Mouse (Mus musculus) lung, postnatal 0 days (tissue): ENCODE data around the gene Ano3. TPM values are rescaled to one million over a fixed set of nuclear protein-coding genes. Genes with fewer than 3 reads are reported as not detected.

Experiments
- ATAC-seq: fragments of 200-750 bp; cut with Nextera tagmentation; 2 replicates; pipeline ENCODE4 v1.8.0; 2017; ENCODE audit warnings: moderate library complexity
- DNase-seq: peaks from one replicate; pipeline ENCODE4 v3.0.0-alpha.2; 2016; ENCODE audit warnings: low spot score
- H3K27ac ChIP-seq: fragments of 300-500 bp; sonication (generic); 2 replicates; pipeline ENCODE4 v1.5.1; 2014; ENCODE audit warnings: antibody characterized with exemption, mild to moderate bottlenecking, low read length, mixed read lengths
- H3K27me3 ChIP-seq: fragments of 300-500 bp; sonication (generic); replicated peaks from 2 replicates; pipeline ENCODE4 v1.6.1; 2014; ENCODE audit warnings: low read length, mixed read lengths; ENCODE audit not compliant: insufficient read depth
- H3K36me3 ChIP-seq: fragments of 300-500 bp; sonication (generic); 2 replicates; pipeline ENCODE4 v1.6.1; 2014; ENCODE audit warnings: low read length, mixed read lengths; ENCODE audit not compliant: insufficient read depth
- H3K4me1 ChIP-seq: fragments of 300-500 bp; sonication (generic); 2 replicates; pipeline ENCODE4 v1.6.1; 2014; ENCODE audit warnings: antibody characterized with exemption, low read depth, low read length, mixed read lengths; ENCODE audit not compliant: insufficient read depth
- H3K4me2 ChIP-seq: fragments of 300-500 bp; sonication (generic); replicated peaks from 2 replicates; pipeline ENCODE4 v1.6.1; 2014; ENCODE audit warnings: low read depth, mild to moderate bottlenecking, low read length, moderate library complexity, mixed read lengths
- H3K4me3 ChIP-seq: fragments of 300-500 bp; sonication (generic); 2 replicates; pipeline ENCODE4 v1.5.1; 2014; ENCODE audit warnings: low read depth, low read length
- H3K9ac ChIP-seq: fragments of 300-500 bp; sonication (generic); replicated peaks from 2 replicates; pipeline ENCODE4 v1.6.1; 2014; ENCODE audit warnings: low read depth, mild to moderate bottlenecking
- H3K9me3 ChIP-seq: fragments of 300-500 bp; sonication (generic); 2 replicates; pipeline ENCODE4 v1.6.1; 2016; ENCODE audit warnings: low read length, mixed read lengths
- CTCF ChIP-seq: IDR thresholded peaks from 2 replicates; pipeline ENCODE4 v1.5.1; 2016; ENCODE audit warnings: antibody characterized with exemption, mild to moderate bottlenecking
- EP300 ChIP-seq: IDR thresholded peaks from 2 replicates; pipeline ENCODE4 v1.6.1; 2016; ENCODE audit warnings: antibody characterized with exemption, mild to moderate bottlenecking, control low read depth
- WGBS: fragments of 180-500 bp; shearing (Covaris S2); extraction: QIAGEN DNeasy Blood & Tissue Kit; methylation state at CpG from one replicate; pipeline ENCODE4 v1.1.7; 2014; 5-methylcytosine and 5-hydroxymethylcytosine counted together
- polyA plus RNA-seq: library from polyadenylated mRNA; unstranded; fragments of >200 nt; fragmentation: Nextera tagmentation; extraction: Ambion mirVana; gene quantifications from 2 replicates; pipeline ENCODE4 v1.2.1, GENCODE M21; 2015

Gene Ano3
- polyA plus RNA-seq, 1 experiment from 2014 or later = 0.06 TPM

DNA sequence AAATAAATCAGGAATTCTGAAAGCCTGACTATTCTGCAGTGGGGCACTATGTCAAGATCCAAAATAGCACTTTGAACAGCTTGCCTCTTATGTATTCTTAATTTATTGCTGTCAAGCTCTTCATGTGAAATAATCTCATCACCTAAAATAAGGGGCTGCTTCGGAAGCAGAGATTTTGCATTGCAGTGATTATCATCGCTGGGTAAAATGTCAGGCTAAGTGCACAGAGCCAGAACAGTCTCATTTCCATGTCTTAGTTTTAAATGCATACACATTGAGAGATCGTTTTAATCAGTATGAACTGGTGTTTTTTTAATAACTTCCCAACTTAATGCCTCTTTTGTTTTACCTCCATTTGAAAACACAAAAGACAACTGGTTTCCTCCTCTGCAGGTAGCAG lies 163.3 kb downstream of the Ano3 start:
- DNase-seq = no peak
- TF ChIP-seq CTCF = no peak
- no peak overlapping the region for H3K9ac ChIP-seq
- no peak overlapping the region for H3K4me3 ChIP-seq
- no peak for ATAC-seq
- H3K27me3 ChIP-seq = no peaks in the 10 kb centered on the region
- no peaks in the 10 kb centered on the region for H3K4me1 ChIP-seq
- no peaks in the 10 kb centered on the region for H3K36me3 ChIP-seq
- H3K9me3 ChIP-seq = no peaks in the 10 kb centered on the region
- H3K27ac ChIP-seq = no peak overlapping the region
- H3K4me2 ChIP-seq = no peak overlapping the region
- 78% methylated on average over 3 of the region's 3 CpGs for WGBS

GRCm38 (mm10) chr2:110759434-110759833 lies 191.3 kb downstream of the Ano3 start:
- no peak for ATAC-seq
- 78% methylated on average over 2 of the region's 2 CpGs for WGBS

DNA sequence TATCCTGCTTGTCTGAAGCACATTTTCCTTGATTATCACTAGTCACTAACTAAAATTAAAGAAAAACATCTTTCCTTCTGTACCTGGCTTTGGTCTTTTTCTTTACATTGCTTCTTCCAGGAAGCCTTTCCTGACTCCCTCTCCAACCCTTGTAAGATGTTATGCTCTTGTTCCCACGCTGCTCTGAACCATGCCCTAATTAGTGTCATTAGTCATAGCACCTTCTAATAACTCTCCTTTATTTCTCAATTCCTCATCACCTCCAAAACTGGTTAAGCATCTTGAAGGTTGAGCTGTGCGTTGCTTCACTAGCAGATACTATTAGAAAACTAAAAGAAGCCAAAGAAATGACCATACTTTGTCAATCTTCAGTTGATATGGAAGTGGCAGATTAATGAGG lies 193.2 kb downstream of the Ano3 start:
- no peak overlapping the region for H3K27ac ChIP-seq
- H3K4me3 ChIP-seq = no peak overlapping the region
- H3K27me3 ChIP-seq = no peaks in the 10 kb centered on the region
- no peak for DNase-seq
- no peaks in the 10 kb centered on the region for H3K4me1 ChIP-seq
- no peaks in the 10 kb centered on the region for H3K36me3 ChIP-seq
- no peak for ATAC-seq
- no peak overlapping the region for H3K4me2 ChIP-seq
- TF ChIP-seq EP300 = no peak
- no peak for TF ChIP-seq CTCF
- H3K9ac ChIP-seq = no peak overlapping the region
- WGBS = 70% methylated on average over 2 of the region's 2 CpGs
- H3K9me3 ChIP-seq = no peaks in the 10 kb centered on the region

More at GRCm38 (mm10) chr2:110759434-110759833, 191.3 kb downstream of the Ano3 start:
- no peaks in the 10 kb centered on the region for H3K36me3 ChIP-seq
- no peaks in the 10 kb centered on the region for H3K9me3 ChIP-seq
- TF ChIP-seq CTCF = no peak
- no peak for TF ChIP-seq EP300
- no peak for DNase-seq
- H3K9ac ChIP-seq = no peak overlapping the region
- no peaks in the 10 kb centered on the region for H3K4me1 ChIP-seq
- H3K27ac ChIP-seq = no peak overlapping the region
- no peak overlapping the region for H3K4me2 ChIP-seq
- H3K4me3 ChIP-seq = no peak overlapping the region
- no peaks in the 10 kb centered on the region for H3K27me3 ChIP-seq

- H3K4me2 ChIP-seq = no peak overlapping the region
- H3K4me3 ChIP-seq = no peak overlapping the region
- no peak overlapping the region for H3K27ac ChIP-seq
- WGBS = 46% methylated on average over 1 of the region's 1 CpGs
- DNase-seq = no peak
- H3K4me1 ChIP-seq = no peaks in the 10 kb centered on the region
- TF ChIP-seq EP300 (no peak), CTCF (no peak)
- no peaks in the 10 kb centered on the region for H3K27me3 ChIP-seq
- no peaks in the 10 kb centered on the region for H3K36me3 ChIP-seq
- no peak overlapping the region for H3K9ac ChIP-seq
- H3K9me3 ChIP-seq = no peaks in the 10 kb centered on the region
- ATAC-seq = no peak
These were observed 210.2 kb downstream of the Ano3 start for GRCm38 (mm10) chr2:110740493-110740892.

DNA sequence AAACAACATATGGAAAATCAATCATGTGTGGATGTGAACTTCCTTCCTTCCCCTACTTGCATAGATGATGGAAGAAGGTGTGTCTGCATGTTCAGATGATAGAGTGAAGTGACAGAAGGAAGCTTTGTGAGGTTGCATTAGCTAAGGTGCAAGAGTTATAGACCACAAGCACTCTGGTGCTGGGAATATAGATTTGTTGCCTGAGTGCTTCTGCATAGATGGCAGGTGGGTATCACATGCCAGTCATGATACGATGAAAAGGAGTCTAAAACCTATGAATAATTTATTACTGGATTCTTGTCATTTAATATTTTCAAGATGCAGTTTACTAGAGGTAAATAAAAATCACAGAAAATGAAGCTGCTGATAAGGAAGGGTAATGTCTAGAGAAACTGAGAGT lies 210.9 kb downstream of the Ano3 start:
- Histone ChIP-seq H3K36me3 (no peaks in the 10 kb centered on the region), H3K9ac (no peak overlapping the region), H3K9me3 (no peaks in the 10 kb centered on the region), H3K4me3 (no peak overlapping the region), H3K27me3 (no peaks in the 10 kb centered on the region), H3K4me1 (no peaks in the 10 kb centered on the region), H3K4me2 (no peak overlapping the region), H3K27ac (no peak overlapping the region)
- no peak for ATAC-seq
- 86% methylated on average over 1 of the region's 1 CpGs for WGBS
- TF ChIP-seq EP300 = no peak
- no peak for TF ChIP-seq CTCF
- DNase-seq = no peak

GRCm38 (mm10) chr2:110737981-110738380 lies 212.7 kb downstream of the Ano3 start:
- H3K27me3 ChIP-seq = no peaks in the 10 kb centered on the region
- no peak overlapping the region for H3K4me2 ChIP-seq
- WGBS = 55% methylated on average over 2 of the region's 2 CpGs
- H3K4me3 ChIP-seq = no peak overlapping the region
- DNase-seq = no peak
- TF ChIP-seq CTCF (no peak), EP300 (no peak)
- no peaks in the 10 kb centered on the region for H3K36me3 ChIP-seq
- no peak for ATAC-seq
- no peak overlapping the region for H3K9ac ChIP-seq
- no peaks in the 10 kb centered on the region for H3K9me3 ChIP-seq
- H3K4me1 ChIP-seq = no peaks in the 10 kb centered on the region
- H3K27ac ChIP-seq = no peak overlapping the region

GRCm38 (mm10) chr2:110737236-110737635 lies 213.5 kb downstream of the Ano3 start:
- no peaks in the 10 kb centered on the region for H3K9me3 ChIP-seq
- ATAC-seq (no peak), DNase-seq (no peak)
- no peaks in the 10 kb centered on the region for H3K36me3 ChIP-seq
- no peak overlapping the region for H3K9ac ChIP-seq
- H3K27ac ChIP-seq = no peak overlapping the region
- no peak overlapping the region for H3K4me2 ChIP-seq
- H3K27me3 ChIP-seq = no peaks in the 10 kb centered on the region
- no peak overlapping the region for H3K4me3 ChIP-seq
- WGBS = 53% methylated on average over 4 of the region's 4 CpGs
- no peaks in the 10 kb centered on the region for H3K4me1 ChIP-seq
- no peak for TF ChIP-seq CTCF
- no peak for TF ChIP-seq EP300
